Mouse (Mus musculus): ENCODE measurements around the gene Guk1.

Guk1 gene

DNA sequence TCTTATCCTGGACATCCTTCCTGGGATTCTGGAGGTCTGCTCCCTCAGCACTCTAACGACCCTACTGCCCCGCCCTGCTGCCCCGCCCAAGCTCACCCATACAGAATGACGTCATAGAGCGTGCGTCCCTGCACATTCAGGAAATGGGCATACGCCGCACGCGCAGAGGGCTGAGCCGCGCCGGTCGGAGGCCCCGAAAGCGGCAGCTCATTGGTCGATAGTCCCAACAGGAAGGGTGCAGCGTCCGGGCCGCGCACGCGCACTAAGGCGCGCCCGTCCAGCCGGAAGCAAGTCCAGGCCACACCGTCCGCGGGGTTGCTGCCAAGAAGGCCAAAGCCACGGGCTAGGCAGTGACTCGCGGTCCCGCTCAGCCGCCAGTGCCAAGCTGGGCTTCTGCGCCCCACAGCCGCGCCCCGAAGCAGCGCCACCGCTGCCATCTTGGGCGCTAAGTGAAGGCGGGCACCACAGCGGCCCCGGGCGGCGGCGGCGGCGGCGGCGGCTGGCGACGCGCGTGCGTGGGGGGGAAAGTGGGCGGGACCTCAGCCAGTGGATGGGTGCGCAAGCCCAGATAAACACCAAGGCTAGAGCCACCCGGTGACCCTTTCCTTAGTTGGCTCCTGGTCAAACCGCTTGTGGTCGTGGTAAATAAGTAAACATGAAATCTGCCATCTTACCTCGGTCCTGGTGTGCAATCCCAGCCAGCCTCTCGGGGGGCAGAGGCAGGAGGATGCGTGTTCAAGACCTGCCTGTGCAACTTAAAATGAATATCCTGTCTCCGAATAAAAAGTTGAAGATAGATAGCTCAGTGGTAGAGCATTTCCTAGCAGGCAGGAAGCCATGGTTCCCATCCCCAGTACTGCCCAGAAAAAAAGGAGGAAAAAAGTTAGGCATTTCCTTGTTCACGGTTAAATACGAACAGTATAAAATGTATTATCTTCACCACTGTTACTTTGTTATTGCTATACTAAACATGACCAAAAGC, 28.5 kb downstream of the Guk1 start, which contains the start of gene Iba57:
Gene Iba57 (minus strand): TSS at position 485 of the 982 bp plus-strand sequence.
- Histone ChIP-seq H3K36me3 (ENCODE audit: insufficient read depth, low read length) (no peaks in the 10 kb centered on the region), H3K4me3 (replicated peaks; ENCODE audit: low read length) (peak within 1 kb of the TSS; percentile 87), H3K9me3 (ENCODE audit: low read length) (no peaks in the 10 kb centered on the region), H3K4me1 (replicated peaks; ENCODE audit: low read depth, low read length) (peaks cover 44% of the 10 kb centered on the region), H3K27me3 (ENCODE audit: insufficient read depth, low read length) (no peaks in the 10 kb centered on the region)
- no peak for TF ChIP-seq POU5F1 (IDR thresholded peaks at IDR 0.05; ENCODE audit: borderline replicate concordance, low read length)
- TF ChIP-seq NANOG (IDR thresholded peaks at IDR 0.05; ENCODE audit: borderline replicate concordance, low read length): no peak
- no peak for TF ChIP-seq CTCF (conservative IDR thresholded peaks at IDR 0.05; ENCODE audit: low read length)

DNA sequence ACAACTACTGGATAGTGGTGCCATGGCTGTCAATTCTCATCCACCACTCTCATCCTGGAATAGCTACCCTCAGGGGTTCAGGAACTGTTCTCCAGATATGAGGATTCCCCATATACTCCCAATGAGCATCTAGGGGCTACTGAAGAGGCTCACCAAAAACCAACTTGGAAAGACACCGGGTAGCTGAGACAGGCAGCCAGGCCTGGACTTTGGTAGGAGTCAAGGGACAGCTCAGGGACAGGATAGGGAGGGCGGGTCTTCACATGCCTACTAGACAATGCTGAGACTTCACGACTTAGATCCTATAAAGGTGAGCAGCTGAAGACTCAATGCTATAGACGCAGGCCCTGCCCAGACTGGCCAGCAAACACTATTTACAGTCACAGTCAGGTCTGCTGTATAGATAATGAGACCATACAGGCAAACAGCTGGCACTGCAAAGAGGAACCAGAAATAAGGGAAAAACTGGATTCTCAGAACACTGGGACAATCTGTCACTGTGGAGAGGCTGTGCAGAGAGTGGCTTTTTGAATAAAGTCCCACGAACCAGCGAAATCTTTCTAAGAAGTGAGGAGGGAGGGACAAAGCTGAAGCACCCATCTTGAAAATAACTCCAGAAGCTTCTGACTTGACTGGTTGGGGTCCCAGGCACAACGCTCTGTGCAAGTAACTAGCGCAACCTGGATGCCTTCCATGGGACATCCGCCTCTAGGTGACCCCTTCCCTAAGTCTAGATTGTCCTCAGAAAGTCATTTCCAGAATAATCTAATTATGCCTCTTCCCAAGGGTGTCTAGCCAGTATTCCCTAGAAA, 29.4 kb downstream of the Guk1 start:
- Histone ChIP-seq H3K4me3 (replicated peaks; ENCODE audit: low read length) (peak overlapping the region; percentile 87), H3K36me3 (ENCODE audit: insufficient read depth, low read length) (peaks cover 7% of the 10 kb centered on the region), H3K27me3 (ENCODE audit: insufficient read depth, low read length) (no peaks in the 10 kb centered on the region), H3K4me1 (replicated peaks; ENCODE audit: low read depth, low read length) (peaks cover 44% of the 10 kb centered on the region), H3K9me3 (ENCODE audit: low read length) (no peaks in the 10 kb centered on the region)
- TF ChIP-seq CTCF (conservative IDR thresholded peaks at IDR 0.05; ENCODE audit: low read length): no peak
- no peak for TF ChIP-seq POU5F1 (IDR thresholded peaks at IDR 0.05; ENCODE audit: borderline replicate concordance, low read length)
- TF ChIP-seq NANOG (IDR thresholded peaks at IDR 0.05; ENCODE audit: borderline replicate concordance, low read length): no peak

DNA sequence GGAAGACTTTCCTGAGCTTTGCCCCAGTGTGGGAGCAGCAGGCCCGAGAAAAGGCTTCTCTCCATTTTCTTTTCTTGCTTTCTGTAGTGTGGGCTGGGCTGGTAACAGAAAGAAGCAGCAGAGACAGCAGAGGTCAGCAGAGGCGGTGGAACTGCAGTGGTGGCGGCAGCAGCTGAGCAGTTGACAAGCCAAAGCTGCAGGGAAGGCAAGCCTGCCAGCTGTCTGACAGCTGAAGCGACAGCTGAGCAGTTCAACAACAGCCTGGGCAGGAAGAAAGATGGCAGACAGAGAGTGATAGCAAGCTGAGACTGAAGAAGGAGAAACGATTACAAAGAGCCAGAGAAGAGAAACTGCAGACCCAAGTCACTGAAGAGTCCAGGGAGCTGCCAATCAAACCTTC, 30.6 kb downstream of the Guk1 start:
- TF ChIP-seq CTCF (conservative IDR thresholded peaks at IDR 0.05; ENCODE audit: low read length) (no peak), POU5F1 (IDR thresholded peaks at IDR 0.05; ENCODE audit: borderline replicate concordance, low read length) (no peak), NANOG (IDR thresholded peaks at IDR 0.05; ENCODE audit: borderline replicate concordance, low read length) (no peak)
- H3K9me3 ChIP-seq (ENCODE audit: low read length): no peaks in the 10 kb centered on the region
- H3K4me1 ChIP-seq (replicated peaks; ENCODE audit: low read depth, low read length): peaks cover 44% of the 10 kb centered on the region
- H3K27me3 ChIP-seq (ENCODE audit: insufficient read depth, low read length): no peaks in the 10 kb centered on the region
- H3K36me3 ChIP-seq (ENCODE audit: insufficient read depth, low read length): peaks cover 12% of the 10 kb centered on the region
- no peak overlapping the region for H3K4me3 ChIP-seq (replicated peaks; ENCODE audit: low read length)

DNA sequence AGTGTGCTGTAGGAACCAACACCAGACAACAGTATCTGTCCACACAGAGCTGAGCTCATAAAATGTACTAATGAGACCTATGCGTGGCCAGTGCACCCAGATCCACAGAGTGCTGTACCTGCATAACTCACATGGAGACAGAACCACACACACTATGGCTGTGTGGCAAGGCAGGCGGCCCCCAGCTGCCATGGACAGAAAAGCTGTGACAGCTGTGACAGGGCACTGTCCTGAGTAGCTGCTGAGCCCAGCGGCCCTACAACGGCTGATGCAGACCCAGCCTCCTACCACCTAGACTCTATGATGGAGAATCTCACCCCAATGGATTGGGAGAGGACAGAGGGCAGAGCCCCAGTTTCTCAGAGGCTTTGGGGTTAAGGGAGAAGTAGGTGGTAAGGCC, 32.5 kb downstream of the Guk1 start:
- H3K36me3 ChIP-seq (ENCODE audit: insufficient read depth, low read length): peaks cover 12% of the 10 kb centered on the region
- peaks cover 46% of the 10 kb centered on the region for H3K4me1 ChIP-seq (replicated peaks; ENCODE audit: low read depth, low read length)
- H3K27me3 ChIP-seq (ENCODE audit: insufficient read depth, low read length): no peaks in the 10 kb centered on the region
- peak overlapping the region; percentile 60 for H3K4me3 ChIP-seq (replicated peaks; ENCODE audit: low read length)
- H3K9me3 ChIP-seq (ENCODE audit: low read length): no peaks in the 10 kb centered on the region
- TF ChIP-seq CTCF (conservative IDR thresholded peaks at IDR 0.05; ENCODE audit: low read length) (no peak), POU5F1 (IDR thresholded peaks at IDR 0.05; ENCODE audit: borderline replicate concordance, low read length) (no peak), NANOG (IDR thresholded peaks at IDR 0.05; ENCODE audit: borderline replicate concordance, low read length) (no peak)

DNA sequence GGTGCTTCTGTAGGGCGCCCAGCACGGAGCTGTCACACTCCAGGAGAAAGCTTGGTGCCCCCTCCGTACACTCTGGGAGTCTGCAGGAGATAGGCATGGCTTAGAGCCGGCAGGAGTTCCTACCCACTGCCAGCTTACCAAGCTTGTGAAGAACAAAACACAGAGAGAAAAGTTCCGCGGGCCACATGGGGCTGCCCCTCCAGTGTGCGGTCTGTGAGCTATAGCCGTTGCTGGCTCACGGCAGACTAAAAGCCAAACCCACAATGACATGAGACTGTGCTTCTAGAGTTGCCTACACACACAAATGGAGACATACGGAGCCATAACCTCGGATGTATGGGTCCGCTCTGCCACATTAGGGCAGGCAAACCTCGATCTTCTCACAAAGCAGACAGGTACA, 32.9 kb downstream of the Guk1 start:
- H3K36me3 ChIP-seq (ENCODE audit: insufficient read depth, low read length): peaks cover 12% of the 10 kb centered on the region
- peaks cover 41% of the 10 kb centered on the region for H3K4me1 ChIP-seq (replicated peaks; ENCODE audit: low read depth, low read length)
- TF ChIP-seq NANOG (IDR thresholded peaks at IDR 0.05; ENCODE audit: borderline replicate concordance, low read length): no peak
- TF ChIP-seq POU5F1 (IDR thresholded peaks at IDR 0.05; ENCODE audit: borderline replicate concordance, low read length): no peak
- no peak for TF ChIP-seq CTCF (conservative IDR thresholded peaks at IDR 0.05; ENCODE audit: low read length)
- peak overlapping the region; percentile 60 for H3K4me3 ChIP-seq (replicated peaks; ENCODE audit: low read length)
- no peaks in the 10 kb centered on the region for H3K9me3 ChIP-seq (ENCODE audit: low read length)
- H3K27me3 ChIP-seq (ENCODE audit: insufficient read depth, low read length): no peaks in the 10 kb centered on the region

DNA sequence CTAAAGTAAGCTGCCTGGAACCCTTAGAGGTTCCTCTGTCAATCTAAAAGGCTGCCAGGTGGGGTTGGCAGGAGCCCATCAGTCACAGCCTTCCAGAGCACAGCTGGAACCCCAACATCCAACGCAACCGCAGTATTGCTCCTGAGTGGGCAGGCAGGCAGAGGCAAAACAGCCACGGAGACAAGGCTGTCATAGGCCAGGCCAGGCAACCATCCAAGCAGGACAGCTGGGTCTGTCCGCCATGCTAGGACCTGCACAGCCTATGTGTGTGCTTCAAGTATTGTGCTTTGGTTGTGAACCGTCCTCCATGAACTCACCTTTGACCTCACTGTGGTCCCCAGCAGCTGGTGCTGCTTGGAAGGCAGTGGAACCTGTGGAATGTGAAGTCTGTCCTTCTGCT, 36.1 kb downstream of the Guk1 start:
- Histone ChIP-seq H3K4me3 (replicated peaks; ENCODE audit: low read length) (no peak overlapping the region), H3K4me1 (replicated peaks; ENCODE audit: low read depth, low read length) (peaks cover 28% of the 10 kb centered on the region), H3K36me3 (ENCODE audit: insufficient read depth, low read length) (peaks cover 12% of the 10 kb centered on the region), H3K9me3 (ENCODE audit: low read length) (no peaks in the 10 kb centered on the region), H3K27me3 (ENCODE audit: insufficient read depth, low read length) (no peaks in the 10 kb centered on the region)
- TF ChIP-seq POU5F1 (IDR thresholded peaks at IDR 0.05; ENCODE audit: borderline replicate concordance, low read length) (no peak), NANOG (IDR thresholded peaks at IDR 0.05; ENCODE audit: borderline replicate concordance, low read length) (no peak), CTCF (conservative IDR thresholded peaks at IDR 0.05; ENCODE audit: low read length) (no peak)

DNA sequence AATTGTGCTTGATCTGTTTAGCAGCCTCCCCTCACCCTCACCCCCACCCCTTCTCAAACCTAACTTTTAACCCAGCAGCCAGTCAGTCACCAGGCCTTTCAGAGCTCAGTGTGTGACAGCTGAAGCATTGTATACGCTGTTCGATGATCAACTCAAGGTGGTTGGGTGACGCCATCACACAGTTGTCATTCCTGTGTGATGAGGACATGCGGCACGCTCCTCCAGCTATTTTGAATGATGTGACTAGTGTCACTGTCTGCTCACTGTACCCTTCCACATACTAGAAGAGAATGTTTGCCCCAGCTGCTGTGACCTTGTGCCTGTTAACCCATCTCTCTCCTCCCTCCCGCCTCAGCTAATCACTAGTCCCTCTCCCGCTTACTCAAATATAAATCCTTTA, 37.8 kb downstream of the Guk1 start:
- no peaks in the 10 kb centered on the region for H3K27me3 ChIP-seq (ENCODE audit: insufficient read depth, low read length)
- TF ChIP-seq POU5F1 (IDR thresholded peaks at IDR 0.05; ENCODE audit: borderline replicate concordance, low read length) (no peak), NANOG (IDR thresholded peaks at IDR 0.05; ENCODE audit: borderline replicate concordance, low read length) (no peak), CTCF (conservative IDR thresholded peaks at IDR 0.05; ENCODE audit: low read length) (no peak)
- H3K36me3 ChIP-seq (ENCODE audit: insufficient read depth, low read length): peaks cover 12% of the 10 kb centered on the region
- no peak overlapping the region for H3K4me3 ChIP-seq (replicated peaks; ENCODE audit: low read length)
- H3K9me3 ChIP-seq (ENCODE audit: low read length): no peaks in the 10 kb centered on the region
- peaks cover 23% of the 10 kb centered on the region for H3K4me1 ChIP-seq (replicated peaks; ENCODE audit: low read depth, low read length)

DNA sequence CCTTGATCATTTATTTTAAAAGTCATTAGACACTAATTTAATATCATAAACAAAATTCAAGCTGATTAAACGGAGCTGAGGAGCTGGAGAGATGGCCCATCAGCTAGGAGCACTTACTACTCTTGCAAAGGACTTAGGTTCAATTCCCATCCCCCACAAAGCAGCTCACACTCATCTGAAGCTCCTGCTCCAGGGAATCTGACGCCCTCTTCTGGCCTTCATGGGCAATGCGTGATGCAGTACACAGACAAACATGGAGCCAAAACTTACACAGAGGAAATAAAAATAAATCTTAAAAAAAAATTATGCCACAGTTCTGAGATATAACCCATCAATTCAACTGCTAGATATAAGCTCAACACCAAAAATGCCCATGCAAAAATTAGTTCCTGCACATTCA, 40.3 kb downstream of the Guk1 start:
- TF ChIP-seq NANOG (IDR thresholded peaks at IDR 0.05; ENCODE audit: borderline replicate concordance, low read length) (no peak), POU5F1 (IDR thresholded peaks at IDR 0.05; ENCODE audit: borderline replicate concordance, low read length) (no peak), CTCF (conservative IDR thresholded peaks at IDR 0.05; ENCODE audit: low read length) (peak; percentile 72)
- Histone ChIP-seq H3K36me3 (ENCODE audit: insufficient read depth, low read length) (no peaks in the 10 kb centered on the region), H3K4me3 (replicated peaks; ENCODE audit: low read length) (no peak overlapping the region), H3K4me1 (replicated peaks; ENCODE audit: low read depth, low read length) (peaks cover 9% of the 10 kb centered on the region), H3K27me3 (ENCODE audit: insufficient read depth, low read length) (no peaks in the 10 kb centered on the region), H3K9me3 (ENCODE audit: low read length) (no peaks in the 10 kb centered on the region)

Data from E14TG2a.4 (cell line).